In the genomic region with DNA sequence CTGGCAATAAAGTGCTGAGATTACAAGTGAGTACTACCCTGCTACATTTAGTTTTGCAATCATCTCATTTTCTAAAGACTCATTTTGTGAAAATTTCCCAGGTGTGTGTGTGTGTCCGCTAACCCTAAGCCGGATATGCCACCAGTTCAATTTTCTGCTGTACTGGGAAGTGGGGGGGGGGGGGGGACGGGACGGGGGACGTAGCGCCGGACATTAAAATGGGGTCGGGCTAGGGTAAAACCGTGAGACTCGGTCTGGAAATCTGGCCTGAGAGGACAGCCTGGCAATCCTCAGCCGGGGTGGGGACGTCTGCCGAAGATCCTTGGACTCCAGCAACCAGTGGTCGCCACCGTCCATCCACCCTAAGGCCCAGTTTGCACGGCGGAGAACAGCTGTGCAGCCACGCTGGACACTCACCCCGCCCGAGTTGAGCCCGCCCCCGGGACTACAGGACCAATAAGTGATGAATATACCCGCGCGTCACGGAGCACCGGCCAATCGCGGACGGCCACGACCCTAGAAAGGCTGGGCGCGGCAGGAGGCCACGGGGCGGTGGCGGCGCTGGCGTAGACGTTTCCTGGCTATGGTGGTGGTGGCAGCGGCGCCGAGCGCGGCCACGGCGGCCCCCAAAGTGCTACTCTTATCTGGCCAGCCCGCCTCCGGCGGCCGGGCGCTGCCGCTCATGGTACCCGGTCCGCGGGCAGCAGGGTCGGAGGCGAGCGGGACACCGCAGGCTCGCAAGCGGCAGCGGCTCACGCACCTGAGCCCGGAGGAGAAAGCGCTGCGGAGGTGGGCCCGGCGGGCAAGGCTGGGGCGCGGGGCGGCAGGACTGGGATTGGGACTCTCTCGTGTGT, we compare ENCODE assay signal across 7 mouse cellular contexts. TPM values are rescaled to one million over a fixed set of nuclear protein-coding genes. Genes with fewer than 3 reads are reported as not detected.
A peak's percentile ranks its signal among the peaks of the same experiment; 100 is the strongest.
DNase-seq lines count a peak whose midpoint lies in the region; ATAC-seq lines count a peak whose summit lies in the region.

TSS of gene Xbp1 (plus strand) at position 248 of the 854 bp plus-strand sequence.

- H3K9ac ChIP-seq in intestine, embryonic 15.5 days: peak within 1 kb of the TSS; percentile 90

- intact Hi-C loops in left cerebral cortex, postnatal 25 days (cut with DNase I): loop anchor here (2.0 kb wide), 1 partner anchor 36 kb away; no protein-coding TSS in a partner anchor

- peak; percentile 97 for ATAC-seq in intestine, embryonic 15.5 days

- under 1% methylated on average over 72 of the region's 72 CpGs for WGBS in intestine, embryonic 15.5 days
- WGBS in midbrain, embryonic 10.5 days: under 1% methylated on average over 72 of the region's 72 CpGs

- H3K27ac ChIP-seq in intestine, embryonic 15.5 days: peak within 1 kb of the TSS; percentile 90
- peak within 1 kb of the TSS; percentile 98 for H3K27ac ChIP-seq in midbrain, embryonic 10.5 days (replicated peaks)

- H3K9me3 ChIP-seq in intestine, embryonic 15.5 days: no peaks in the 10 kb centered on the region
- no peaks in the 10 kb centered on the region for H3K9me3 ChIP-seq in midbrain, embryonic 10.5 days (replicated peaks)

- peak; percentile 98 to 100 for DNase-seq in adrenal gland, adult (ENCODE audit: inconsistent age in 2 of 2, low spot score in 1 of 2)
- peak; percentile 97 for DNase-seq in embryo, embryonic 10.5 days (ENCODE audit: low spot score)
- DNase-seq in gastrocnemius, postnatal 25 days: peak; percentile 98
- peak; percentile 99 for DNase-seq in left cerebral cortex, postnatal 25 days (ENCODE audit: low spot score in 2 of 2)
- DNase-seq in midbrain, embryonic 10.5 days (ENCODE audit: low spot score): peak; percentile 98
- DNase-seq in right cerebral cortex, postnatal 4 days: peak; percentile 94

- no peaks in the 10 kb centered on the region for H3K27me3 ChIP-seq in intestine, embryonic 15.5 days (replicated peaks)
- no peaks in the 10 kb centered on the region for H3K27me3 ChIP-seq in midbrain, embryonic 10.5 days (ENCODE audit: low read depth, poor library complexity, severe bottlenecking)

- peaks cover 27% of the 10 kb centered on the region for H3K36me3 ChIP-seq in intestine, embryonic 15.5 days
- H3K36me3 ChIP-seq in midbrain, embryonic 10.5 days: peaks cover 34% of the 10 kb centered on the region

- peak within 1 kb of the TSS; percentile 73 for H3K4me3 ChIP-seq in intestine, embryonic 15.5 days (replicated peaks)
- peak within 1 kb of the TSS; percentile 99 for H3K4me3 ChIP-seq in midbrain, embryonic 10.5 days

- H3K4me1 ChIP-seq in intestine, embryonic 15.5 days (replicated peaks): peaks cover 20% of the 10 kb centered on the region
- H3K4me1 ChIP-seq in midbrain, embryonic 10.5 days: peaks cover 30% of the 10 kb centered on the region

- peak within 1 kb of the TSS; percentile 57 for H3K4me2 ChIP-seq in intestine, embryonic 15.5 days (replicated peaks)

RNA-seq across cellular contexts. Expression of gene Xbp1, which starts in this region (rescaled TPM):
- total RNA-seq in gastrocnemius, postnatal 25 days (2021): 10 to 100 TPM; 53.0 to 60.9 TPM
- 237 and 255 TPM in 2 replicates for polyA plus RNA-seq in intestine, embryonic 15.5 days (2015; fragmentation: Nextera tagmentation; extraction: Ambion mirVana)
- total RNA-seq in left cerebral cortex, postnatal 25 days (2021): 100 to 1,000 TPM; 112 to 119 TPM
- polyA plus RNA-seq in midbrain, embryonic 10.5 days (2016; fragmentation: Nextera tagmentation; extraction: Ambion mirVana): 106 and 131 TPM in 2 replicates

Comparison
In these comparisons a context has a peak if more than half of its experiments do, and no peak if none do; other contexts are left out.
1. Peak in every context shown above with its lines: DNase-seq, ATAC-seq, H3K4me3 ChIP-seq and H3K27ac ChIP-seq.